Mouse (Mus musculus) ES-E14 (cell line): ENCODE results near the gene Map6d1.

Source experiments
- CHD2 ChIP-seq: IDR thresholded peaks from 2 replicates; pipeline ENCODE4 v1.6.1; 2014; ENCODE audit warnings: mild to moderate bottlenecking, low read depth, low read length, inconsistent platforms
- HCFC1 ChIP-seq: IDR thresholded peaks from 2 replicates; pipeline ENCODE4 v1.6.1; 2012; ENCODE audit warnings: low read length, inconsistent platforms, borderline replicate concordance; ENCODE audit not compliant: insufficient read depth

DNA sequence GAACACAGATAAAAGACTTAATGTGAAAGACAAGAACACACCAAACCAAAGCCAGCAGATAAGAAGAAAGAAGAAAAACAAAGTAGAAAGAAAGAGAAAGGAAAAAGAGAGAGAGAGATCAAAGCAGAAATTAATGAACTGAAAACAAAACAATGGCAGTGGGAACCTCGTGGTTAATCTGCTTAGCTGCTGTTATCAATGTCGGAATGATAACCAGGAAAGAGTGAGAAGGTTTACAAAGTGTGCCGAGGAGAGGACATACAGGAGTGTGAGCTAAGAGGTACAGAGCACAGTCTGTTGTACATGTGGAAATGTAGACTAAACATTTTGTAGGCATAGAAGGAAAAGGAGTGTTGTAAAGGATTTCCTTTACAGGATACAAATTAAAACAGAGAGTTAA is 31.8 kb upstream of the Map6d1 start:
- TF ChIP-seq CHD2 (no peak), HCFC1 (no peak)
